Mouse (Mus musculus): ENCODE measurements around the gene Upk3b. TPM values are rescaled to one million over a fixed set of nuclear protein-coding genes. Genes with fewer than 3 reads are reported as not detected.
A peak's percentile ranks its signal among the peaks of the same experiment; 100 is the strongest.

Gene Upk3b
- polyA plus RNA-seq, 1 experiment from 2014 or later: 34.0 TPM

GRCm38 (mm10) chr5:136002751-136003151, 35.5 kb upstream of the Upk3b start:
- Histone ChIP-seq H3K36me3 (ENCODE audit: control insufficient read depth, insufficient read depth, low read length) (peaks cover 11% of the 10 kb centered on the region), H3K4me1 (ENCODE audit: control insufficient read depth, insufficient read depth, low read length) (0 out of 2 replicates have a peak, but pooled peaks cover 2% of the 10 kb centered on the region), H3K4me3 (replicated peaks; ENCODE audit: low read length) (no peak overlapping the region), H3K27ac (ENCODE audit: low read length) (peak overlapping the region; percentile 51; the same call in 1 of the 2 replicates), H3K4me2 (ENCODE audit: low read depth, low read length) (no peak overlapping the region), H3K27me3 (ENCODE audit: control insufficient read depth, insufficient read depth, low read length) (no peaks in the 10 kb centered on the region), H3K9ac (ENCODE audit: low read length) (no peak overlapping the region), H3K9me3 (replicated peaks; ENCODE audit: control insufficient read depth, low read length) (no peaks in the 10 kb centered on the region)
- 32% methylated on average over 3 of the region's 3 CpGs for WGBS
- no peak for ATAC-seq (ENCODE audit: insufficient read depth, low FRiP score)

GRCm38 (mm10) chr5:136004537-136004936, 33.8 kb upstream of the Upk3b start:
- Histone ChIP-seq H3K4me3 (replicated peaks; ENCODE audit: low read length) (no peak overlapping the region), H3K36me3 (ENCODE audit: control insufficient read depth, insufficient read depth, low read length) (peaks cover 6% of the 10 kb centered on the region), H3K27me3 (ENCODE audit: control insufficient read depth, insufficient read depth, low read length) (no peaks in the 10 kb centered on the region), H3K4me1 (ENCODE audit: control insufficient read depth, insufficient read depth, low read length) (0 out of 2 replicates have a peak, but pooled peaks cover 3% of the 10 kb centered on the region), H3K9me3 (replicated peaks; ENCODE audit: control insufficient read depth, low read length) (no peaks in the 10 kb centered on the region), H3K27ac (ENCODE audit: low read length) (no peak overlapping the region), H3K4me2 (ENCODE audit: low read depth, low read length) (no peak overlapping the region), H3K9ac (ENCODE audit: low read length) (no peak overlapping the region)
- ATAC-seq (ENCODE audit: insufficient read depth, low FRiP score): no peak
- 76% methylated on average over 4 of the region's 4 CpGs for WGBS

GRCm38 (mm10) chr5:136007745-136008144, 30.6 kb upstream of the Upk3b start:
- WGBS: 75% methylated on average over 7 of the region's 7 CpGs
- Histone ChIP-seq H3K27me3 (ENCODE audit: control insufficient read depth, insufficient read depth, low read length) (no peaks in the 10 kb centered on the region), H3K4me2 (ENCODE audit: low read depth, low read length) (no peak overlapping the region), H3K9ac (ENCODE audit: low read length) (no peak overlapping the region), H3K27ac (ENCODE audit: low read length) (no peak overlapping the region), H3K4me1 (ENCODE audit: control insufficient read depth, insufficient read depth, low read length) (0 out of 2 replicates have a peak, but pooled peaks cover 3% of the 10 kb centered on the region), H3K4me3 (replicated peaks; ENCODE audit: low read length) (no peak overlapping the region), H3K9me3 (replicated peaks; ENCODE audit: control insufficient read depth, low read length) (no peaks in the 10 kb centered on the region), H3K36me3 (ENCODE audit: control insufficient read depth, insufficient read depth, low read length) (peaks cover 9% of the 10 kb centered on the region)
- no peak for ATAC-seq (ENCODE audit: insufficient read depth, low FRiP score)

- WGBS: 90% methylated on average over 10 of the region's 10 CpGs
- Histone ChIP-seq H3K9me3 (replicated peaks; ENCODE audit: control insufficient read depth, low read length) (no peaks in the 10 kb centered on the region), H3K27me3 (ENCODE audit: control insufficient read depth, insufficient read depth, low read length) (no peaks in the 10 kb centered on the region), H3K4me1 (ENCODE audit: control insufficient read depth, insufficient read depth, low read length) (peaks cover 21% of the 10 kb centered on the region), H3K4me2 (ENCODE audit: low read depth, low read length) (no peak overlapping the region), H3K27ac (ENCODE audit: low read length) (peak overlapping the region; percentile 90), H3K4me3 (replicated peaks; ENCODE audit: low read length) (no peak overlapping the region), H3K36me3 (ENCODE audit: control insufficient read depth, insufficient read depth, low read length) (peaks cover 9% of the 10 kb centered on the region), H3K9ac (ENCODE audit: low read length) (peak overlapping the region; percentile 51; the same call in 1 of the 2 replicates)
- ATAC-seq (ENCODE audit: insufficient read depth, low FRiP score): no peak
These were observed 23.4 kb upstream of the Upk3b start for GRCm38 (mm10) chr5:136014877-136015276.

DNA sequence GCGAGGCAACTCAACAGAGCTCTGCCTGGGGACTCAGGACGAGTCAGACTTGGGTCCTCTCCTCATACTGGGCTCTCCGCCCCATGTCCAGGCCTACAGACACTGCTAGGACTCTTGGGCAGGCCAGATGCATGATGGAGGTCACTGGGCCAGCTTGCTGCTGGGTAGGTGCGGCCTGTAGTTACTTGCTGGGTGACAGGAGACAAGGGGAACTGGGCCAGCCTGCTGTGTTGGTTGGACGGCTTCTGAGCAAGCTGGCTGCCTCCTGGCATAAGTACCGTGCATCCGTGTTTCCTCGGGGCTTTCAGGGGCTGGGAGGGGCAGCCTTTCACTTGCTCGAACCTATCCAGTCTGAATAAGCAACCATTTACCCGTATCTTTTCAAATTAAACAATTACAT, 22.7 kb upstream of the Upk3b start:
- Histone ChIP-seq H3K4me3 (replicated peaks; ENCODE audit: low read length) (no peak overlapping the region), H3K4me2 (ENCODE audit: low read depth, low read length) (no peak overlapping the region), H3K9me3 (replicated peaks; ENCODE audit: control insufficient read depth, low read length) (no peaks in the 10 kb centered on the region), H3K27me3 (ENCODE audit: control insufficient read depth, insufficient read depth, low read length) (no peaks in the 10 kb centered on the region), H3K4me1 (ENCODE audit: control insufficient read depth, insufficient read depth, low read length) (peaks cover 24% of the 10 kb centered on the region), H3K9ac (ENCODE audit: low read length) (peak overlapping the region; percentile 51), H3K36me3 (ENCODE audit: control insufficient read depth, insufficient read depth, low read length) (peaks cover 9% of the 10 kb centered on the region), H3K27ac (ENCODE audit: low read length) (peak overlapping the region; percentile 90)
- peak; percentile 38 for ATAC-seq (ENCODE audit: insufficient read depth, low FRiP score)
- 74% methylated on average over 10 of the region's 10 CpGs for WGBS

- Histone ChIP-seq H3K27me3 (ENCODE audit: control insufficient read depth, insufficient read depth, low read length) (no peaks in the 10 kb centered on the region), H3K4me2 (ENCODE audit: low read depth, low read length) (0 out of 2 replicates have a peak overlapping the region, but pooled peaks have one; percentile 16), H3K4me3 (replicated peaks; ENCODE audit: low read length) (no peak overlapping the region), H3K9me3 (replicated peaks; ENCODE audit: control insufficient read depth, low read length) (no peaks in the 10 kb centered on the region), H3K4me1 (ENCODE audit: control insufficient read depth, insufficient read depth, low read length) (peaks cover 24% of the 10 kb centered on the region), H3K27ac (ENCODE audit: low read length) (peak overlapping the region; percentile 90), H3K36me3 (ENCODE audit: control insufficient read depth, insufficient read depth, low read length) (peaks cover 9% of the 10 kb centered on the region), H3K9ac (ENCODE audit: low read length) (peak overlapping the region; percentile 24; the same call in 1 of the 2 replicates)
- peak; percentile 41 for ATAC-seq (ENCODE audit: insufficient read depth, low FRiP score)
- 64% methylated on average over 10 of the region's 10 CpGs for WGBS
These were observed 22.1 kb upstream of the Upk3b start for GRCm38 (mm10) chr5:136016014-136016876.

GRCm38 (mm10) chr5:136017262-136017661, 21.0 kb upstream of the Upk3b start:
- H3K27me3 ChIP-seq (ENCODE audit: control insufficient read depth, insufficient read depth, low read length): no peaks in the 10 kb centered on the region
- WGBS: 80% methylated on average over 6 of the region's 6 CpGs
- H3K9ac ChIP-seq (ENCODE audit: low read length): no peak overlapping the region
- peaks cover 24% of the 10 kb centered on the region for H3K4me1 ChIP-seq (ENCODE audit: control insufficient read depth, insufficient read depth, low read length)
- H3K9me3 ChIP-seq (replicated peaks; ENCODE audit: control insufficient read depth, low read length): no peaks in the 10 kb centered on the region
- H3K4me2 ChIP-seq (ENCODE audit: low read depth, low read length): no peak overlapping the region
- no peak for ATAC-seq (ENCODE audit: insufficient read depth, low FRiP score)
- H3K4me3 ChIP-seq (replicated peaks; ENCODE audit: low read length): no peak overlapping the region
- H3K36me3 ChIP-seq (ENCODE audit: control insufficient read depth, insufficient read depth, low read length): peaks cover 3% of the 10 kb centered on the region; the same call in 1 of the 2 replicates
- peak overlapping the region; percentile 90; the same call in 1 of the 2 replicates for H3K27ac ChIP-seq (ENCODE audit: low read length)

DNA sequence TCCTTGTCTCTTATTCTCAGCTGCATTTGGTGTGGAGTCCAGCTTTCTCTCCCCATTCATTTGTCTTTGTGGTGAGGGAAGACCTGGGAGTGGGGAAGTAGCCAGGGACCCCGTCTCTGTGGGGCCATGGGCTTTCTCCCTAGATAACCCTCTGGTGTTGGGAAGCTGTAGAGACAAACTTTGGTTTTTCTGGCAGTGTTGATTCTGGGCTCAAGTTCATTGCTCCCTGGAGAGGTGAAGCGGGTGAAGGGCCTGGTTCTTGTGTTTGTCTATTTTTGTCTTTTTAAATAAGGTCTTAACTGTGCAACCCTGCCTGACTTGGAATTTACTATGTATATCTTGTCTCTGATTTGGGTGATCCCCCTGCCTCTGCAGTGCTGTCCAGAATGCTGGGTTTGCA, 19.6 kb upstream of the Upk3b start:
- H3K9me3 ChIP-seq (replicated peaks; ENCODE audit: control insufficient read depth, low read length): no peaks in the 10 kb centered on the region
- no peak overlapping the region for H3K4me3 ChIP-seq (replicated peaks; ENCODE audit: low read length)

DNA sequence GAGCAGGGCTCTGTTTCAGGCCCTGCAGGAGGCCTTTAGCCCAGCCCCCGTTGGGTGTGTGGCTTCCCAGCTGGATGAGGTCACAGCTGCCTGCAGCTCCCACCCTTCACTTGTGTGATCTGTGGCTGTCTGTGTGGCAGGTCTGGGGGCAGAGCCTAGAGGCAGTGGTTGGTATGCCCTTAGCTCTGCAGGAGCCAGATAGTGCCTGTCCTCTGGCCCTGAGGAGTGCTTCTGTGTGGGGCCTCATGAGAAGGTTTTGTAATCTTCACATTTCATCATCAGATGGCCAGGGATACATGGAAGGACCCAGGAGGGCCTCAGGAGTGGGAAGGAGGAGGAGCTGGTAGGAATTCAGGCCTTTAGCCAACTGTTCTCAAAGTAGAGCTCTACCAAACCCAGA, 18.4 kb upstream of the Upk3b start:
- no peak overlapping the region for H3K27ac ChIP-seq (ENCODE audit: low read length)
- no peak overlapping the region for H3K4me3 ChIP-seq (replicated peaks; ENCODE audit: low read length)
- no peak overlapping the region for H3K4me2 ChIP-seq (ENCODE audit: low read depth, low read length)
- 36% methylated on average over 1 of the region's 1 CpGs for WGBS
- H3K4me1 ChIP-seq (ENCODE audit: control insufficient read depth, insufficient read depth, low read length): peaks cover 24% of the 10 kb centered on the region
- no peaks in the 10 kb centered on the region for H3K36me3 ChIP-seq (ENCODE audit: control insufficient read depth, insufficient read depth, low read length)
- no peaks in the 10 kb centered on the region for H3K27me3 ChIP-seq (ENCODE audit: control insufficient read depth, insufficient read depth, low read length)
- ATAC-seq (ENCODE audit: insufficient read depth, low FRiP score): no peak
- 0 out of 2 replicates have a peak overlapping the region, but pooled peaks have one; percentile 5 for H3K9ac ChIP-seq (ENCODE audit: low read length)
- no peaks in the 10 kb centered on the region for H3K9me3 ChIP-seq (replicated peaks; ENCODE audit: control insufficient read depth, low read length)

More for the DNA sequence above, 19.6 kb upstream of the Upk3b start:
- Histone ChIP-seq H3K27me3 (ENCODE audit: control insufficient read depth, insufficient read depth, low read length) (no peaks in the 10 kb centered on the region), H3K27ac (ENCODE audit: low read length) (no peak overlapping the region), H3K36me3 (ENCODE audit: control insufficient read depth, insufficient read depth, low read length) (no peaks in the 10 kb centered on the region), H3K4me1 (ENCODE audit: control insufficient read depth, insufficient read depth, low read length) (peaks cover 24% of the 10 kb centered on the region), H3K9ac (ENCODE audit: low read length) (no peak overlapping the region), H3K4me2 (ENCODE audit: low read depth, low read length) (no peak overlapping the region)
- 76% methylated on average over 2 of the region's 2 CpGs for WGBS
- ATAC-seq (ENCODE audit: insufficient read depth, low FRiP score): no peak
